Mouse (Mus musculus) liver, adult 2 months (tissue): ENCODE data around the gene Stat1.

Source experiments
- CTCF ChIP-seq: fragments of 200-500 bp; IDR thresholded peaks from 2 replicates; pipeline ENCODE4 v1.5.1; 2011; ENCODE audit warnings: low read depth, low read length, control low read depth
- POLR2A ChIP-seq: fragments of 200-500 bp; IDR thresholded peaks from 2 replicates; pipeline ENCODE4 v1.6.1; 2011; ENCODE audit warnings: low read length, control low read depth; ENCODE audit not compliant: insufficient read depth; ENCODE audit errors: extremely low read depth

DNA sequence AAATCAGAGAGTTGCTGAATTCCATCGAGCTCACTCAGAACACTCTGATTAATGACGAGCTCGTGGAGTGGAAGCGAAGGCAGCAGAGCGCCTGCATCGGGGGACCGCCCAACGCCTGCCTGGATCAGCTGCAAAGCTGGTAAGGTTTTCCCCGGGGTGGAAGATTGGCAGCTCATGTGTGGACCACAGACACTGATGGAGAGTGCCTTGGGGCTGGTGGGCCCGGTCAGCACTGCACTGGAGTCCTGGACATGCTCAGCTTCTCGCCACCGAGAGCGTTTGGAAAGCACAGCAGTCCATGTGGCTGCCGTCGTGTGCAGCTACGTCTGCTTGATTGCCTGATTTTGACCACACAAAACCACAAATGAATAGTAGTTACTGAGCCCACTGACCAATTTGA, 18.1 kb downstream of the Stat1 start:
- TF ChIP-seq POLR2A (no peak), CTCF (no peak)
